Comparison of ENCODE assay signal across 36 mouse cellular contexts in the genomic region with DNA sequence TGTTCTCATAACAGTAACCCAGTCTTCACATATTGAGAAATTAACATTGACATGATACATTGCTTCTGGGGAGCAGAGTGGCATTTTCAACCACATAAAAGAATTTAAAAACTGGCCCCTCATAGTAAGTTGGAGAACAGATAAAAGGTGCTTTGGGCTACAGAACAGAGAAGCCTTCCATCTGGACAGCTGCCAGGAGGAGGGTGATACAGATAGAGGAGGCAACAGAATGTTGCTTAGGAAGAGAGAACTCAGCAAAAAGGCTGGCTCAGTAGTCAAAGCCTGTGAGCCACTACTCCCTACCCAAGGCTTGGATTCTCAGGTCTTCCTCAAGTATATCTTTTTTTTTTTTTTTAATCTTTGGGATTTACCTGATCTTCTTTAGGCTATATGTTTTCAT. TPM values are rescaled to one million over a fixed set of nuclear protein-coding genes. Genes with fewer than 3 reads are reported as not detected.
DNase-seq lines count a peak whose midpoint lies in the region; ATAC-seq and TF ChIP-seq lines count a peak whose summit lies in the region.
"Had no signal": no experiment of that assay in that cellular context is flagged by ENCODE, and none has a peak within 500 bp of the region (broad histone marks: within the 10 kb centered on the region; RNA-seq: fewer than 3 reads in every experiment).

No protein-coding gene starts in this region.

- peak; percentile 69 for ATAC-seq in megakaryocyte progenitor cell, adult 5-6 weeks (replicated peaks; ENCODE audit: poor library complexity)
- ATAC-seq: CD4-positive, CD25-positive, alpha-beta regulatory T cell, adult 4 months; forebrain, embryonic 14.5 days; forebrain, postnatal 0 days; hindbrain, embryonic 16.5 days; inflammation-experienced regulatory T-cells, adult 6 months; intestine, embryonic 16.5 days; Patski had no signal

- no peak overlapping the region for H3K9ac ChIP-seq in MEL (ENCODE audit: control insufficient read depth, low read depth, low read length, poor library complexity, severe bottlenecking)
- H3K9ac ChIP-seq: embryonic facial prominence, embryonic 12.5 days; embryonic facial prominence, embryonic 15.5 days; forebrain, postnatal 0 days; heart, embryonic 13.5 days; hindbrain, embryonic 13.5 days had no signal

- TF ChIP-seq RAD21 in MEL (IDR thresholded peaks at IDR 0.05; ENCODE audit: low read depth, low read length), result no peak; the same call in 1 of the 2 replicates

- H3K9me3 ChIP-seq in MEL (replicated peaks; ENCODE audit: insufficient read depth, low read length), result no peaks in the 10 kb centered on the region
- H3K9me3 ChIP-seq in hindbrain, embryonic 10.5 days, result no peaks in the 10 kb centered on the region
- H3K9me3 ChIP-seq: embryonic facial prominence, embryonic 12.5 days; embryonic facial prominence, embryonic 15.5 days; heart, embryonic 10.5 days; heart, embryonic 13.5 days; hindbrain, embryonic 13.5 days had no signal

- H3K4me3 ChIP-seq in MEL (ENCODE audit: control insufficient read depth in 1 of 2, insufficient read depth in 1 of 2, low read depth in 2 of 2, low read length in 2 of 2), result no peak overlapping the region
- no peak overlapping the region for H3K4me3 ChIP-seq in hindbrain, embryonic 10.5 days
- H3K4me3 ChIP-seq: embryonic facial prominence, embryonic 12.5 days; embryonic facial prominence, embryonic 15.5 days; heart, adult 2 months; heart, embryonic 10.5 days; heart, embryonic 13.5 days; hindbrain, embryonic 13.5 days had no signal

- peaks cover 0 to 7% of the 10 kb centered on the region in 2 experiments; a peak in 2 of 4 replicates for H3K36me3 ChIP-seq in MEL (ENCODE audit: control insufficient read depth in 1 of 2, insufficient read depth in 2 of 2, low read length in 2 of 2)
- no peaks in the 10 kb centered on the region for H3K36me3 ChIP-seq in hindbrain, embryonic 10.5 days
- H3K36me3 ChIP-seq: embryonic facial prominence, embryonic 12.5 days; embryonic facial prominence, embryonic 15.5 days; heart, embryonic 10.5 days; heart, embryonic 13.5 days; hindbrain, embryonic 13.5 days had no signal

- no peaks in the 10 kb centered on the region; a peak in 1 of 4 replicates for H3K4me1 ChIP-seq in MEL (ENCODE audit: control insufficient read depth in 1 of 2, insufficient read depth in 2 of 2, low read length in 2 of 2)
- no peaks in the 10 kb centered on the region for H3K4me1 ChIP-seq in hindbrain, embryonic 10.5 days (replicated peaks)
- H3K4me1 ChIP-seq: embryonic facial prominence, embryonic 12.5 days; embryonic facial prominence, embryonic 15.5 days; heart, embryonic 10.5 days; heart, embryonic 13.5 days; hindbrain, embryonic 13.5 days had no signal

- H3K27me3 ChIP-seq in MEL (ENCODE audit: control insufficient read depth in 1 of 2, insufficient read depth in 2 of 2, low read length in 2 of 2), result no peaks in the 10 kb centered on the region
- H3K27me3 ChIP-seq in hindbrain, embryonic 10.5 days (ENCODE audit: insufficient read depth, poor library complexity, severe bottlenecking), result no peaks in the 10 kb centered on the region
- H3K27me3 ChIP-seq: embryonic facial prominence, embryonic 12.5 days; embryonic facial prominence, embryonic 15.5 days; heart, embryonic 13.5 days; hindbrain, embryonic 13.5 days; Patski had no signal

- TF ChIP-seq EP300 in MEL (IDR thresholded peaks at IDR 0.05; ENCODE audit: low read depth in 1 of 2, low read length in 2 of 2), result 0 out of 4 replicates have a peak, but pooled peaks have one; percentile 23 to 33

- H3K27ac ChIP-seq in MEL (ENCODE audit: control insufficient read depth, low read depth, low read length), result no peak overlapping the region
- no peak overlapping the region for H3K27ac ChIP-seq in hindbrain, embryonic 10.5 days
- H3K27ac ChIP-seq: embryonic facial prominence, embryonic 12.5 days; embryonic facial prominence, embryonic 15.5 days; heart, adult 2 months; heart, embryonic 10.5 days; heart, embryonic 13.5 days; hindbrain, embryonic 13.5 days had no signal

- peak; percentile 7 to 37 for DNase-seq in cerebellum, postnatal 14 days
- DNase-seq in cerebellum, postnatal 4 days (ENCODE audit: low spot score in 2 of 2), result no peak
- DNase-seq in left cerebral cortex, postnatal 4 days, result peak; percentile 6
- no peak for DNase-seq in left cerebral cortex, adult 18-20 months (ENCODE audit: low spot score in 2 of 2)
- peak; percentile 87 for DNase-seq in MEL (ENCODE audit: low read depth, low spot score)
- no peak for DNase-seq in urinary bladder, postnatal 14 days (ENCODE audit: low spot score)
- no peak for DNase-seq in hindbrain, embryonic 10.5 days (ENCODE audit: low spot score)
- DNase-seq: adrenal gland, postnatal 14 days; cerebellum, adult 11-12 months; cerebellum, adult 8-10 months; forebrain, postnatal 0 days; gastrocnemius, postnatal 25 days; heart, adult 2 months; heart, postnatal 14 days; heart, postnatal 4 days had no signal

- TF ChIP-seq CTCF in MEL (IDR thresholded peaks at IDR 0.05 in 2 of 3, conservative IDR thresholded peaks at IDR 0.05 in 1 of 3; ENCODE audit: control insufficient read depth in 1 of 3, insufficient read depth in 1 of 3, low read depth in 2 of 3, low read length in 3 of 3, poor library complexity in 1 of 3, severe bottlenecking in 1 of 3), result no peak

- intact Hi-C loops in left cerebral cortex, postnatal 4 days (cut with DNase I), result no loop called here

- H3K79me2 ChIP-seq in MEL (ENCODE audit: control insufficient read depth, insufficient read depth, low read length, poor library complexity), result no peaks in the 10 kb centered on the region

- no peak for TF ChIP-seq POLR2A in MEL (IDR thresholded peaks at IDR 0.05; ENCODE audit: control insufficient read depth in 1 of 2, insufficient read depth in 1 of 2, low read depth in 1 of 2, low read length in 2 of 2, poor library complexity in 1 of 2)

TF ChIP-seq in MEL, 35 proteins besides CTCF, POLR2A, EP300 and RAD21 (continues in another document):
- TF ChIP-seq MAFK (IDR thresholded peaks at IDR 0.05; ENCODE audit: borderline replicate concordance, low read depth, low read length) (0 out of 2 replicates have a peak, but pooled peaks have one; percentile 22), MYB (IDR thresholded peaks at IDR 0.05; ENCODE audit: low read depth, low read length) (no peak), SIN3A (IDR thresholded peaks at IDR 0.05; ENCODE audit: low read length) (0 out of 2 replicates have a peak, but pooled peaks have one; percentile 26), POLR2AphosphoS2 (IDR thresholded peaks at IDR 0.05; ENCODE audit: low read length) (no peak), NRF1 (IDR thresholded peaks at IDR 0.05; ENCODE audit: insufficient read depth, low read depth, low read length, poor library complexity, severe bottlenecking) (no peak), USF1 (IDR thresholded peaks at IDR 0.05; ENCODE audit: low read depth, low read length) (no peak), SMC3 (IDR thresholded peaks at IDR 0.05; ENCODE audit: low read depth, low read length) (peak; percentile 18; the same call in 1 of the 2 replicates), GABPA (IDR thresholded peaks at IDR 0.05; ENCODE audit: low read depth, low read length) (no peak), TBP (IDR thresholded peaks at IDR 0.05; ENCODE audit: low read depth, low read length) (peak; percentile 26; the same call in 1 of the 2 replicates), TCF12 (IDR thresholded peaks at IDR 0.05; ENCODE audit: low read depth, low read length) (0 out of 2 replicates have a peak, but pooled peaks have one; percentile 42), MEF2A (IDR thresholded peaks at IDR 0.05; ENCODE audit: extremely low read depth, insufficient replicate concordance, low read depth, low read length, poor library complexity, severe bottlenecking) (no peak), GATA1 (IDR thresholded peaks at IDR 0.05; ENCODE audit: low read depth, low read length) (peak; percentile 51; the same call in 1 of the 2 replicates), ETS1 (IDR thresholded peaks at IDR 0.05; ENCODE audit: low read depth, low read length) (peak; percentile 55; the same call in 1 of the 2 replicates)

RNA-seq across cellular contexts. Expression of gene 9130008F23Rik, which starts 25.3 kb away (rescaled TPM):
- under 1 TPM; 0.95 to 0.96 TPM for total RNA-seq in left cerebral cortex, postnatal 4 days (2021)
- total RNA-seq in left cerebral cortex, adult 18-20 months (2021), result not detected
- 1.2 and 1.3 TPM in 2 replicates for total RNA-seq in MEL (2012; rRNA removed)
- 1 to 10 TPM in 1 of 2 experiments, not detected in 1; 1.1 TPM for polyA plus RNA-seq in MEL (2012; ENCODE audit: insufficient read depth in 1 of 2, insufficient read length in 2 of 2, low read depth in 1 of 2, low replicate concordance in 2 of 2, missing spikeins in 1 of 2)
- total RNA-seq in megakaryocyte progenitor cell, adult 5-6 weeks (2015), result 0.94 and 1.2 TPM in 2 replicates
- 3.2 and 6.0 TPM in 2 replicates for total RNA-seq in megakaryocyte progenitor cell, adult 5-6 weeks (2017)
- polyA plus RNA-seq in hindbrain, embryonic 10.5 days (2016; fragmentation: Nextera tagmentation; extraction: Ambion mirVana), result 0.82 and 1.2 TPM in 2 replicates

RNA-seq across cellular contexts. Expression of gene Rhag, which starts 44.1 kb away (rescaled TPM):
- not detected for total RNA-seq in left cerebral cortex, postnatal 4 days (2021)
- total RNA-seq in left cerebral cortex, adult 18-20 months (2021), result not detected
- total RNA-seq in MEL (2012; rRNA removed), result 17.8 and 24.4 TPM in 2 replicates
- 10 to 100 TPM in 1 of 2 experiments, not detected in 1; 91.3 TPM for polyA plus RNA-seq in MEL (2012; ENCODE audit: insufficient read depth in 1 of 2, insufficient read length in 2 of 2, low read depth in 1 of 2, low replicate concordance in 2 of 2, missing spikeins in 1 of 2)
- 16.4 and 24.2 TPM in 2 replicates for total RNA-seq in megakaryocyte progenitor cell, adult 5-6 weeks (2015)
- total RNA-seq in megakaryocyte progenitor cell, adult 5-6 weeks (2017), result 5.7 and 7.8 TPM in 2 replicates
- polyA plus RNA-seq in hindbrain, embryonic 10.5 days (2016; fragmentation: Nextera tagmentation; extraction: Ambion mirVana), result 5.0 and 6.2 TPM in 2 replicates
- total RNA-seq: adrenal gland, adult 18-20 months; ES-E14; forebrain, postnatal 0 days; gastrocnemius, adult 8-10 months; gastrocnemius, postnatal 25 days had no signal
- polyA plus RNA-seq: C2C12; CD4-positive, CD25-positive, alpha-beta regulatory T cell, adult 4 months; forebrain, embryonic 14.5 days; forebrain, postnatal 0 days; frontal cortex, adult 2 months; gonadal fat pad, adult 2 months; inflammation-experienced regulatory T-cells, adult 6 months; Patski had no signal

RNA-seq across cellular contexts. Expression of gene Crisp2, which starts 48.3 kb away (rescaled TPM):
- not detected for total RNA-seq in left cerebral cortex, postnatal 4 days (2021)
- not detected for total RNA-seq in left cerebral cortex, adult 18-20 months (2021)
- 1.4 and 2.3 TPM in 2 replicates for total RNA-seq in MEL (2012; rRNA removed)
- 1 to 10 TPM in 1 of 2 experiments, not detected in 1; 1.2 TPM for polyA plus RNA-seq in MEL (2012; ENCODE audit: insufficient read depth in 1 of 2, insufficient read length in 2 of 2, low read depth in 1 of 2, low replicate concordance in 2 of 2, missing spikeins in 1 of 2)
- 0.54 TPM in 1 of 2 replicates, not detected in the other for total RNA-seq in megakaryocyte progenitor cell, adult 5-6 weeks (2015)
- total RNA-seq in megakaryocyte progenitor cell, adult 5-6 weeks (2017), result 0.29 and 0.78 TPM in 2 replicates
- polyA plus RNA-seq in hindbrain, embryonic 10.5 days (2016; fragmentation: Nextera tagmentation; extraction: Ambion mirVana), result not detected in 2 replicates
- total RNA-seq: adrenal gland, adult 18-20 months; adrenal gland, postnatal 14 days; ES-E14; forebrain, postnatal 0 days; gastrocnemius, adult 8-10 months; gastrocnemius, postnatal 25 days; heart, adult 2 months; heart, postnatal 14 days; heart, postnatal 4 days had no signal
- polyA plus RNA-seq: brain, embryonic 14.5 days; C2C12; CD4-positive, CD25-positive, alpha-beta regulatory T cell, adult 4 months; forebrain, embryonic 11.5 days; forebrain, embryonic 14.5 days; forebrain, postnatal 0 days; frontal cortex, adult 2 months; heart, embryonic 10.5 days; heart, embryonic 13.5 days; heart, embryonic 16.5 days; hindbrain, embryonic 13.5 days; hindbrain, embryonic 16.5 days; inflammation-experienced regulatory T-cells, adult 6 months had no signal

RNA-seq across cellular contexts. Expression of gene Glyatl3, which starts 59.1 kb away (rescaled TPM):
- total RNA-seq in left cerebral cortex, postnatal 4 days (2021), result not detected
- not detected for total RNA-seq in left cerebral cortex, adult 18-20 months (2021)
- total RNA-seq in MEL (2012; rRNA removed), result not detected in 2 replicates
- under 1 TPM in 1 of 2 experiments, not detected in 1; 0.33 TPM for polyA plus RNA-seq in MEL (2012; ENCODE audit: insufficient read depth in 1 of 2, insufficient read length in 2 of 2, low read depth in 1 of 2, low replicate concordance in 2 of 2, missing spikeins in 1 of 2)
- not detected in 2 replicates for total RNA-seq in megakaryocyte progenitor cell, adult 5-6 weeks (2015)
- not detected in 2 replicates for total RNA-seq in megakaryocyte progenitor cell, adult 5-6 weeks (2017)
- polyA plus RNA-seq in hindbrain, embryonic 10.5 days (2016; fragmentation: Nextera tagmentation; extraction: Ambion mirVana), result not detected in 2 replicates
- total RNA-seq: adrenal gland, adult 18-20 months; adrenal gland, postnatal 14 days; ES-E14; forebrain, postnatal 0 days; gastrocnemius, adult 8-10 months; gastrocnemius, postnatal 25 days; heart, adult 2 months; heart, postnatal 14 days; heart, postnatal 4 days had no signal
- polyA plus RNA-seq: brain, embryonic 14.5 days; C2C12; CD4-positive, CD25-positive, alpha-beta regulatory T cell, adult 4 months; forebrain, embryonic 11.5 days; forebrain, embryonic 14.5 days; forebrain, postnatal 0 days; frontal cortex, adult 2 months; gonadal fat pad, adult 2 months; heart, adult 2 months; heart, embryonic 10.5 days; heart, embryonic 13.5 days; heart, embryonic 16.5 days; hindbrain, embryonic 13.5 days; hindbrain, embryonic 16.5 days; inflammation-experienced regulatory T-cells, adult 6 months; intestine, embryonic 16.5 days; Patski had no signal

Comparison
In these comparisons a context has a peak if more than half of its experiments do, and no peak if none do; other contexts are left out.
1. DNase-seq: peak in cerebellum, postnatal 14 days (2 of 2), left cerebral cortex, postnatal 4 days (single experiment) and MEL (single experiment); none in cerebellum, postnatal 4 days (0 of 2), left cerebral cortex, adult 18-20 months (0 of 2), urinary bladder, postnatal 14 days (single experiment) and hindbrain, embryonic 10.5 days (single experiment).
2. RNA of gene Rhag, which starts 44.1 kb away (total RNA-seq): 5.7 to 24.2 TPM in megakaryocyte progenitor cell, adult 5-6 weeks and 17.8 to 24.4 TPM in MEL; not detected in left cerebral cortex, postnatal 4 days and not detected in left cerebral cortex, adult 18-20 months; every median in the first group is over 4 times any median in the second.